Mouse (Mus musculus) left cerebral cortex, adult 18-20 months (tissue): Measurements from ENCODE around the gene Epn3. TPM values are rescaled to one million over a fixed set of nuclear protein-coding genes. Genes with fewer than 3 reads are reported as not detected.

Experiments used
- total RNA-seq, 2 experiments: library from RNA; stranded (reverse); gene quantifications; 2 replicates each; pipeline ENCODE4 v1.2.3; 2021

Epn3 gene
- total RNA-seq, 2 experiments from 2014 or later, result 0.84 to 2.0 TPM

Other genes with a start within 250 kb of the Epn3 start
- gene Gm21885, start 218.1 kb downstream of the Epn3 start, total RNA-seq, result not detected
- gene Luc7l3, start 178.0 kb downstream of the Epn3 start, total RNA-seq, result 100 to 1,000 TPM; 110 to 111 TPM
- 100 to 1,000 TPM; 123 to 141 TPM for gene Ankrd40, start 172.0 kb downstream of the Epn3 start, total RNA-seq
- 1 to 10 TPM; 2.5 to 3.7 TPM for gene Abcc3, start 107.0 kb downstream of the Epn3 start, total RNA-seq
- 10 to 100 TPM; 72.0 to 86.1 TPM for gene Cacna1g, start 25.8 kb downstream of the Epn3 start, total RNA-seq
- not detected for gene Spata20, start 13.8 kb downstream of the Epn3 start, total RNA-seq
- 1 to 10 TPM; 5.7 to 7.8 TPM for gene Mycbpap, start 21.8 kb upstream of the Epn3 start, total RNA-seq
- 10 to 100 TPM; 10.5 to 13.4 TPM for gene Rsad1, start 49.3 kb upstream of the Epn3 start, total RNA-seq
- not detected for gene Chad, start 65.1 kb upstream of the Epn3 start, total RNA-seq
- gene Acsf2, start 101.9 kb upstream of the Epn3 start, total RNA-seq, result 10 to 100 TPM; 14.1 to 14.9 TPM
- 10 to 100 TPM; 96.2 to 98.0 TPM for gene Lrrc59, start 129.8 kb upstream of the Epn3 start, total RNA-seq
- 10 to 100 TPM; 70.9 to 73.3 TPM for gene Mrpl27, start 153.8 kb upstream of the Epn3 start, total RNA-seq
- not detected for gene Eme1, start 154.0 kb upstream of the Epn3 start, total RNA-seq
- gene Xylt2, start 177.5 kb upstream of the Epn3 start, total RNA-seq, result 10 to 100 TPM; 20.7 to 22.6 TPM
- gene Gm11541, start 204.5 kb upstream of the Epn3 start, total RNA-seq, result not detected
- under 1 TPM in 1 of 2 experiments, not detected in 1; 0.75 TPM for gene Cdc34b, start 241.8 kb upstream of the Epn3 start, total RNA-seq